Mouse (Mus musculus): ENCODE data around the gene Usp49.
"Not testable (repeated sequence)": the region's sequence is repeated elsewhere in the genome, so short reads cannot be mapped to it uniquely, and the experiment has no call there.

The Usp49 gene

GRCm38 (mm10) chr17:47648966-47649365 is 18.5 kb downstream of the Usp49 start:
- DNase-seq (ENCODE audit: low read depth, low spot score) = no peak

DNA sequence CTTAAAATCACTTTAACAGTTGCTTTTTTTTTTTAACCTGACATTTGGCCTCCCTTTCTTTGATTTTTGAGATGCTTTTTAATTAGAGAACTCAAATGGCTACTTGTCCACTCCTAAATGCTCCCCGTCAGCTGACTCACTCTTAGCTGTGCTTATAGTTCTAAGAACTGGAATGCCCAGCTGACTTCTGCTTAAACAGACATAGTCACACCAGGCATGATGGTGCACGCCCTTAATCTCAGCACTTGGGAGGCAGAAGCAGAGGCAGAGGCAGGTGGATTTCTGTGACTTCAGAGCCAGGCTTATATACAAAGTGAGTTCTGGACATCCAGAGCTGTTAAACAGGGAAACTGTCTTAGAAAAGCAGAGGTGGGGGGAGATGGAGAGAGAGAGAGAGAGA is 21.5 kb downstream of the Usp49 start:
- no peak for DNase-seq (ENCODE audit: low read depth, low spot score)

- DNase-seq (ENCODE audit: low read depth, low spot score) = not testable (repeated sequence)
Measured at GRCm38 (mm10) chr17:47654346-47654745, 23.9 kb downstream of the Usp49 start.

GRCm38 (mm10) chr17:47655697-47656096 is 25.2 kb downstream of the Usp49 start:
- no peak for DNase-seq (ENCODE audit: low read depth, low spot score)

DNA sequence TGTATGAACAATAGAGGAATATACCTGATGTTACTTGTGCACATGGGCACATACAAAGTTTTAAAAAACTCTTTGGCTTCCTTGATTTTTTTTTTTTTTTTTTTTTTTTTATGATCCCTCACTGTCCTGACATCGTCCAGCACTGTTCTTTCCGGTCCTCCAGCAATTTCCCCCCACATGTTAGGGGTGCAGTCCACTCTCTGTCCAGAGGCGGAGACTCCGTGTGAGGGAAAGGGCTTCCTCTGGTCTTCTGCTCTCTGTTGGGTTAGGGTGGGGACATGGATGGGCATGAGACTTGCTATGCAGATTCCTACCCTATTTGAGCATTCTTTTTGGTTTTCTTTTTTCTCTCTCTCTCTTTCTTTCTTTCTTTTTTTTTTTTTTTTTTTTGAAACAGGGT is 27.4 kb downstream of the Usp49 start:
- DNase-seq (ENCODE audit: low read depth, low spot score) = no peak

DNA sequence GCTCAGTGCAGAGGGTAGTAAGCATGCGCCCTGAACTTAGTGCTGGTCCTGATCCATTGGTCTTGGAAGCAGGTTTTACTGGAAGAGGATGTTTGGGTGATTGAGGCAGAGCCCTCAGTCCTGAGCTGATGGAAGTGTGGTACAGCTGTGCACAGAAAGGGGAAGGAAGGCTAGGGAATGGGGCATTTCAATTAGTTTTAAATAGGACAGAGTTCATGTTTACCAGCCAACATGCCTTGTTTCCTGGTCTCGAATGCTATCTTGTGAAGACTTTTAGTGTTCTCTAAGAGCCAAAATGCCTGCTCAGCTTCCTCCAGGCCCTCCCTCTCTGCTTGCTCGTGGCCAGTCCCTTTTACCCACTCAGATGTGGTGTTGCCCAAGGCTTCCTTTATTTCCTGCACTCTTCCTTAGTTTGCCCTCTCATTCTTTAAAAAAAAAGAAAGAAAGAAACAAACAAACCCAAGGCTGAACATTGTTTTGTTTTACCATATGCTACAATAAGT is 28.3 kb downstream of the Usp49 start:
- DNase-seq (ENCODE audit: low read depth, low spot score) = no peak

- no peak for DNase-seq (ENCODE audit: low read depth, low spot score)
Measured at GRCm38 (mm10) chr17:47663009-47663713, 32.7 kb downstream of the Usp49 start.

GRCm38 (mm10) chr17:47664474-47664873 is 34.0 kb downstream of the Usp49 start:
- no peak for DNase-seq (ENCODE audit: low read depth, low spot score)

DNA sequence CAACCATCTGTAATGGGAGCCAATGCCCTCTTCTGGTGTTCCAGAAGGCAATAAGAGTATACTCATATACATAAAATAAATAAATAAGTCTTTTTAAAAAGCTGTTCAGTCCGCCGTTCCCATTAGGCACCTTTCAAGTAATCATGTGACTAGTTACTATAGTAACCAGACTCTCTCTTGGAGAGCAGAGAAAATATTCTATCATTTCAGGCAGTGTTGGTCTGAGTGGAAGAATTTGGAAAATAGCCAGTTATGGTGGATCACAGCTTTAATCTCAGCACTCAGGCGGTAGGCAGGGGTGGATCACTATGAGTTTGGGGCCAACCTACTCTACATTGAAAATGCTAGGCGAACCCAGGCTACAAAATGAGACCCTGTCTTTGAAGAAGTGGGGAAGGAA is 38.7 kb downstream of the Usp49 start:
- peak; percentile 30 for DNase-seq (ENCODE audit: low read depth, low spot score)

- peak; percentile 47 for DNase-seq (ENCODE audit: low read depth, low spot score)
Measured at GRCm38 (mm10) chr17:47671988-47672310, 41.5 kb downstream of the Usp49 start.

- peak; percentile 71 for DNase-seq (ENCODE audit: low read depth, low spot score)
Measured at GRCm38 (mm10) chr17:47672311-47673111, 42.0 kb downstream of the Usp49 start.

GRCm38 (mm10) chr17:47676581-47676980 is 46.1 kb downstream of the Usp49 start:
- DNase-seq (ENCODE audit: low read depth, low spot score) = peak; percentile 87

DNA sequence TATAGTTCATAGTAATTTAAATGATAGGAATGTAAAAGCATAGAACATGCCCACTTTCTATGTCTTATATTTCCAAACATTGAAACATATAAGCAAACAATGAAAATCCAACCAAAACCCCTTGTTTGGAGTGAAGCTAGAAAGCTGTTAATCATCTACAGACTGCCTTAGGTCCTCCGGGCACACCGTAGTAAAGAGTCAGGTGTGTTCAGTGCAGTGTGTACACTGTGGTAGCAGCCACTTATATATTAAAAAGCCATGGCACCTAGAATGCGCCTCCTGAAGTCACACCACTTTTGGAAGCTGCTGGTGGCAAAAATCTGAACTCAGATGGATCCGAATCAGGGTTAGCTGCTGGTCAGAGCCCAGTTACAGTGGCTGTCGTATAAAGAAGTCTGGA is 47.7 kb downstream of the Usp49 start:
- DNase-seq (ENCODE audit: low read depth, low spot score) = no peak

- no peak for DNase-seq (ENCODE audit: low read depth, low spot score)
Measured at GRCm38 (mm10) chr17:47678702-47679101, 48.2 kb downstream of the Usp49 start.

- no peak for DNase-seq (ENCODE audit: low read depth, low spot score)
Measured at GRCm38 (mm10) chr17:47682836-47683235, 52.3 kb downstream of the Usp49 start.

GRCm38 (mm10) chr17:47687409-47688343 is 57.2 kb downstream of the Usp49 start:
- DNase-seq (ENCODE audit: low read depth, low spot score) = peak; percentile 99

DNA sequence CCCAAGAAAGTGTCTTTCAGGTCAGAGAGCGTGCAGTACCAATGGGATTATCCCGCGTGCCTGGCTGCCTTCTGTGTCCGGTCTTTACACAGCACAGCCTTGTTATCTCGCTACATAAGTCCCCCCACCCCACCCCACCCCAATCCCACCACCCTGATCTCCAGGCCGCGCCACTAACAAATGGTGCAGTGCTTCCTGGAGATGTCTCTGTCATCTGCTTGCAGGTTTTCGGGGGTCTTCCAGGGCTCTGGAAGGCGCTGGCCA is 57.8 kb downstream of the Usp49 start, which contains the start of gene Tomm6:
Gene Tomm6 (minus strand): TSS at position 43 of the 264 bp plus-strand sequence.
- no peak for DNase-seq (ENCODE audit: low read depth, low spot score)

- DNase-seq (ENCODE audit: low read depth, low spot score) = peak; percentile 87
Measured at GRCm38 (mm10) chr17:47688608-47689575, 58.4 kb downstream of the Usp49 start, which contains the start of gene Frs3. Gene Frs3 (plus strand): TSS chr17:47689030.

DNA sequence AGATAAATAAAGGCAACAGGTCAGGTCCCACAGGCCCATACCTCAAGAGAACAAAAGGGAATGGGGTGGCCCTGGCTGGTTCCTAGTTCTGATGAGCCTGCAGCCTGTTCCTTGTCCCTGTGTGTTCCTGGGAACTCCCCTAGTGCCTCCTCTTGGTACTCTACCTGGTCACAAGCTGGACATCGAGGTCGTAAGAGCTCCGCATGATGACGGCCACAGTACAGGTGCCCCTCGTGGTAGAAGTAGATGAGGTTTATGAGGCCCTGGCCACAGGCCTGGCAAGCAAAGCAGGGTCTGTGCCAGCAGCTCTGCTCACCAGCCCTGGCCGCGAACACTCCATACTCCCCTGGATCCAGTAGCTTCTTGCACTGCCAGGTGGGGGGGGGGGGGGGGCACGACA is 59.4 kb downstream of the Usp49 start:
- no peak for DNase-seq (ENCODE audit: low read depth, low spot score)

DNA sequence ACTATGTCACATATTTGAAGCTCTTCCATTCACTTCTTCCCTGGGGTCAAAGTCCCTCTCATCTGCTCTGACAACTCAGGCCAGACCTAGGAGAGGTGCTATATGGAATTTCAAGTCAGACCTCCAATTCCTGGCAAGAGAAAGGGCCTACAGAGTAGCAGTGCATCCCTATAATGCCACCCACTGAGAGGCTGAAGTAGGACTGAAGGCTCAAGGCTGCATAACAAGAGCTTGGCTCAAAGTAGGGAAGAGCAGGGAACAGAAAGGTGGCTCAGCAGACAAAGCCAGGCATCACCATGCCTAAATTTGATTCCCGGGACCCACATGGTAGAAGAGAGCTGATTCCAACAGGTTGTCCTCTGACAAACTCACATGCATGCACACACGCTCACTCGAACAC is 61.2 kb downstream of the Usp49 start:
- no peak for DNase-seq (ENCODE audit: low read depth, low spot score)
